Mouse (Mus musculus) liver, adult 2 months (tissue): Measurements from ENCODE around the gene Sipa1l3. TPM values are rescaled to one million over a fixed set of nuclear protein-coding genes. Genes with fewer than 3 reads are reported as not detected.

ENCODE experiments used
- DNase-seq: peaks from one replicate; pipeline ENCODE4 v3.0.0-alpha.2; 2011; ENCODE audit warnings: low read depth, low spot score; ENCODE audit errors: extremely low read depth
- H3K27ac ChIP-seq: fragments of 200-500 bp; replicated peaks from 2 replicates; pipeline ENCODE4 v1.5.1; 2012; ENCODE audit warnings: low read depth, mild to moderate bottlenecking, control low read depth, inconsistent platforms, low read length; ENCODE audit not compliant: insufficient read depth
- H3K27me3 ChIP-seq: fragments of 200-500 bp; 2 replicates; pipeline ENCODE4 v1.6.1; 2012; ENCODE audit warnings: mild to moderate bottlenecking, moderate library complexity, low read length, inconsistent platforms; ENCODE audit not compliant: control insufficient read depth, insufficient read depth
- H3K36me3 ChIP-seq: fragments of 200-500 bp; 2 replicates; pipeline ENCODE4 v1.6.1; 2012; ENCODE audit warnings: low read length, inconsistent platforms; ENCODE audit not compliant: control insufficient read depth, insufficient read depth
- H3K4me1 ChIP-seq: fragments of 200-500 bp; 2 replicates; pipeline ENCODE4 v1.6.1; 2011; ENCODE audit warnings: low read length; ENCODE audit not compliant: control insufficient read depth, insufficient read depth
- H3K4me3 ChIP-seq: fragments of 200-500 bp; 2 replicates; pipeline ENCODE4 v1.5.1; 2011; ENCODE audit warnings: low read depth, mild to moderate bottlenecking, control low read depth, low read length, moderate library complexity; ENCODE audit not compliant: insufficient read depth
- H3K79me2 ChIP-seq: fragments of 200-500 bp; 2 replicates; pipeline ENCODE4 v1.6.1; 2012; ENCODE audit warnings: inconsistent platforms, mild to moderate bottlenecking, low read length, moderate library complexity; ENCODE audit not compliant: control insufficient read depth, insufficient read depth
- H3K9ac ChIP-seq: fragments of 200-500 bp; 2 replicates; pipeline ENCODE4 v1.6.1; 2012; ENCODE audit warnings: low read depth, mild to moderate bottlenecking, control low read depth, inconsistent platforms, low read length
- CTCF ChIP-seq: fragments of 200-500 bp; IDR thresholded peaks from 2 replicates; pipeline ENCODE4 v1.5.1; 2011; ENCODE audit warnings: low read depth, low read length, control low read depth
- POLR2A ChIP-seq: fragments of 200-500 bp; IDR thresholded peaks from 2 replicates; pipeline ENCODE4 v1.6.1; 2011; ENCODE audit warnings: low read length, control low read depth; ENCODE audit not compliant: insufficient read depth; ENCODE audit errors: extremely low read depth
- WGBS: fragments of 180-500 bp; shearing (Covaris S2); methylation state at CpG from one replicate; pipeline ENCODE4 v1.1.7; 2018; 5-methylcytosine and 5-hydroxymethylcytosine counted together
- polyA plus RNA-seq: library from polyadenylated mRNA; depleted of rRNA; stranded (reverse); fragments of >200 nt; gene quantifications from 2 replicates; pipeline ENCODE4 v1.2.3, GENCODE M21; 2012
- total RNA-seq: library from RNA; depleted of rRNA; stranded (reverse); fragments of >200 nt; gene quantifications from 2 replicates; pipeline ENCODE4 v1.2.3, GENCODE M21; 2014

Gene Sipa1l3
- total and polyA plus RNA-seq, 2 experiments: 3.1 to 6.5 TPM

- Histone ChIP-seq H3K4me1 (0 out of 2 replicates have a peak, but pooled peaks cover 2% of the 10 kb centered on the region), H3K36me3 (no peaks in the 10 kb centered on the region), H3K4me3 (no peak overlapping the region), H3K9ac (no peak overlapping the region), H3K27me3 (no peaks in the 10 kb centered on the region), H3K79me2 (no peaks in the 10 kb centered on the region), H3K27ac (no peak overlapping the region)
- under 1% methylated on average over 5 of the region's 5 CpGs for WGBS
- DNase-seq: peak; percentile 40
- TF ChIP-seq POLR2A (no peak), CTCF (peak; percentile 78)
Measured at GRCm38 (mm10) chr7:29523700-29524099, 5.3 kb upstream of the Sipa1l3 start.

GRCm38 (mm10) chr7:29521841-29522575, 3.6 kb upstream of the Sipa1l3 start:
- no peaks in the 10 kb centered on the region for H3K36me3 ChIP-seq
- peak; percentile 56 for DNase-seq
- H3K27ac ChIP-seq: no peak overlapping the region
- 58% methylated on average over 5 of the region's 5 CpGs for WGBS
- H3K9ac ChIP-seq: no peak overlapping the region
- H3K4me3 ChIP-seq: no peak overlapping the region
- peaks cover 4% of the 10 kb centered on the region for H3K4me1 ChIP-seq
- no peaks in the 10 kb centered on the region for H3K27me3 ChIP-seq
- peaks cover 13% of the 10 kb centered on the region for H3K79me2 ChIP-seq
- TF ChIP-seq POLR2A (no peak), CTCF (peak; percentile 99)

DNA sequence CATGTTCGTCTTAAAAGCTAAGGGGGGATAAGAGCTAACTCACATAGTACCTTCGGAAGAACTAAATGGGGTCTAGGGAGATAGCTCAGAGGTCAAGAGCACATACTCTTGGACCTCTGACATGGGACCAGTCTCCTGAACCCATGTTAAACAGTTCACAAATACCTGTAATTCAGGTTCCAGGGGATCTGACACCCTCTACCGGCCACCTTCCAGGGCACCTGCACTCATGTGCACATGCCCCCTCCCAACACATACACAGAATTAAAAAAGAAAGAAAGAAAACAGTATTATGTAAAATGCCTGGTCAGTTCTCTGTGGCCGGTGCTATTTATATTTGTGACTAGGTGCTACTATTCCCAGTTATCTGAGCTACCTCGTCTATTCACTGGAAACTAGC, 2.9 kb upstream of the Sipa1l3 start:
- no peak overlapping the region for H3K27ac ChIP-seq
- TF ChIP-seq CTCF: no peak
- TF ChIP-seq POLR2A: no peak
- DNase-seq: no peak

DNA sequence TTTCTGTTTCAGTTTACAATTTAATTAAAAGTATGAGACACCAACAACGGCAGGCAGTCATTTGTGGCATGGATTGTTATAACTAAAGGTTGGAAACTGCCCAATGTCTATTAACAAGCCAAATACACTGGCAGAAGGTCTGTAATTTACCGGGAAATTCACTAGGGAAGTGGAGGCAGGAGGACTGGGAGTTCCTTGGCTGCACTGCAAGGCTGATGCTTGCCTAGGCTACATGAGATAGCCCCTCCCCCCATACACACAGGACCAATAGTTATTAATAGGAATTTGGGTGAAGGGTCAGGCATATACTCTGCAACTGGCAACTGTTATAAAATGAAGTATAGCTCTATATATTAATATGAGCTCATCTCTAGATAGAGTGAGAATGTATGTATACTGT, 2.4 kb upstream of the Sipa1l3 start:
- Histone ChIP-seq H3K79me2 (peaks cover 20% of the 10 kb centered on the region), H3K9ac (no peak overlapping the region), H3K4me3 (no peak overlapping the region), H3K4me1 (peaks cover 4% of the 10 kb centered on the region), H3K27me3 (no peaks in the 10 kb centered on the region), H3K36me3 (no peaks in the 10 kb centered on the region), H3K27ac (no peak overlapping the region)
- TF ChIP-seq CTCF (no peak), POLR2A (no peak)
- 56% methylated on average over 2 of the region's 2 CpGs for WGBS
- DNase-seq: no peak

More for the DNA sequence above, 2.9 kb upstream of the Sipa1l3 start:
- no peaks in the 10 kb centered on the region for H3K27me3 ChIP-seq
- H3K36me3 ChIP-seq: no peaks in the 10 kb centered on the region
- peaks cover 17% of the 10 kb centered on the region for H3K79me2 ChIP-seq
- no peak overlapping the region for H3K4me3 ChIP-seq
- no peak overlapping the region for H3K9ac ChIP-seq
- H3K4me1 ChIP-seq: peaks cover 4% of the 10 kb centered on the region
- 65% methylated on average over 5 of the region's 5 CpGs for WGBS

GRCm38 (mm10) chr7:29519211-29519550, 740 bp upstream of the Sipa1l3 start:
- Histone ChIP-seq H3K27me3 (no peaks in the 10 kb centered on the region), H3K79me2 (peaks cover 23% of the 10 kb centered on the region), H3K36me3 (no peaks in the 10 kb centered on the region), H3K4me3 (peak overlapping the region; percentile 93), H3K4me1 (peaks cover 4% of the 10 kb centered on the region), H3K9ac (peak overlapping the region; percentile 74), H3K27ac (no peak overlapping the region)
- under 1% methylated on average over 19 of the region's 19 CpGs for WGBS
- DNase-seq: peak; percentile 9
- TF ChIP-seq CTCF (no peak), POLR2A (no peak)

DNA sequence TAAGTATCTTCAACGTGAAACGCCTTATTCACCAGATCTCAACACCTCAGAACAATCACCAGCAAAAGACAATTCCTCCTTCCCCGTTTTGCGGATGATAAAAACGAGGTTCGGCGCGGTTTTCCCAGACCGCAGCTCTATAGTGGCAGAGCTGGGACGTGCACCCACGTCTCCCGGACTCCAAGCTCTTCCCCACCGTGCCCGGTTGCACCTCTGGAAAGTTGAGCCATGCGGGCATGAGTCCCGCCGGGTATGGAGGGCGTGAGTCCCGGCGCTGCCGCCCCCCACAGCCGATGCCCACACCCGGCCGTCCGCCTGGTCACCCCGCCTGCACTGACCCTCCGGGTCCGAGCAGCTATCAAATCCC, 404 bp downstream of the Sipa1l3 start:
- Histone ChIP-seq H3K27ac (peak overlapping the region; percentile 61), H3K27me3 (no peaks in the 10 kb centered on the region), H3K9ac (peak overlapping the region; percentile 98), H3K36me3 (no peaks in the 10 kb centered on the region), H3K4me3 (peak overlapping the region; percentile 99), H3K4me1 (peaks cover 4% of the 10 kb centered on the region), H3K79me2 (peaks cover 26% of the 10 kb centered on the region)
- WGBS: 2% methylated on average over 28 of the region's 28 CpGs
- DNase-seq: no peak
- TF ChIP-seq POLR2A (no peak), CTCF (no peak)
